Mouse (Mus musculus) kidney, postnatal 10 days (tissue): ENCODE results near the gene Clk2.
"Not testable (repeated sequence)": the region's sequence is repeated elsewhere in the genome, so short reads cannot be mapped to it uniquely, and the experiment has no call there.

Experiments used
- DNase-seq: peaks from one replicate; pipeline ENCODE4 v3.0.0; 2021; ENCODE audit warnings: mixed read lengths

Clk2 gene

DNA sequence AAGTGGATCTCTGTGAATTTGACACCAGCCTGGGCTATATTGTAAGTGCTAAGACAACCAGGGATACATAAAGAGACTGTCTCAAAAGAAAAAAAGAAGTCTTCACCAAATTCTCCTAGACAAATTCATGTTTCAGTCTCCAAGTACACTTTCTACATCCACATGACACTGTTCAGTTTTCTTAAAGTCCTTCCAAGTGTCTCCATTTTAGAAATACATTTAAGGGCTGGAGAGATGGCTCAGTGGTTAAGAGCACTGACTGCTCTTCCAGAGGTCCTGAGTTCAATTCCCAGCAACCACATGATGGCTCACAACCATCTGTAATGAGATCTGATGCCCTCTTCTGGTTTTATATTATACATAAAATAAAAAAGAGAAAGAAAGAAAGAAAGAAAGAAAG, 3.4 kb upstream of the Clk2 start:
- DNase-seq: not testable (repeated sequence)

DNA sequence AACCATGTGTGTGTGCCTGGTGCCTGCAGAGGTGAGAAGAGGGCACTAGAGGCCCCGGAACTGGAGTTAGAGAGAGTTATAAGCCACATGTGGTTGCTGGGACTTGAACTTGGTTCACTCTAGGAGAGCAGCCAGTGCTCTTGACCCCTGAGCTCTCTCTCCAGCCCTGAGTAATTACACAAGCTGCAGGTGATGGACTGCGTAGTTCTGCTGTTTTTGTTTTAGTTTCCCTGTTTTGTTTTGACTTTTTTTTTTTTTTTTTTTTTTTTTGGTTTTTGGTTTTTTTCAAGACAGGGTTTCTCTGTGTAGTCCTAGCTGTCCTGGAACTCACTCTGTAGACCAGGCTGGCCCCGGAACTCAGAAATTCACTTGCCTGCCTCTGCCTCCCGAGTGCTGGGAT, 2.8 kb upstream of the Clk2 start:
- no peak for DNase-seq

DNA sequence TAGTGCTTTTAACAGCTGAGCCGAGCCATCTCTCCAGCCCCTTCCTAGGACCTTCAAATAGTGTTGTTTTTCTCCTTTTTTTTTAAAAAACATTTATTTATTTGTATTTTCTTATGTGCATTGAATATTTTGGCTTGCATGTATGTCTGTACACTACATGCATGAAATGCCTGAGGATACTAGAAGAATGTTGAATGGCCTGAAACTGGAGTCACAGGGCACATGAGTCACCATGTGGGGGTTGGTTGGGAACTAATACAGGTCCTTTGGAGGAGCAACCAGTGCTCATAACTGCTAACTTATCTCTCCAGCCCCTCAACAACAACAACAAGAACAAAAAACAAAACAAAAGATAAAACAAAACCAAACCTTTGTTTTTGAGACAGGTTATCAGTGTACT, 1.5 kb upstream of the Clk2 start:
- DNase-seq: no peak

DNA sequence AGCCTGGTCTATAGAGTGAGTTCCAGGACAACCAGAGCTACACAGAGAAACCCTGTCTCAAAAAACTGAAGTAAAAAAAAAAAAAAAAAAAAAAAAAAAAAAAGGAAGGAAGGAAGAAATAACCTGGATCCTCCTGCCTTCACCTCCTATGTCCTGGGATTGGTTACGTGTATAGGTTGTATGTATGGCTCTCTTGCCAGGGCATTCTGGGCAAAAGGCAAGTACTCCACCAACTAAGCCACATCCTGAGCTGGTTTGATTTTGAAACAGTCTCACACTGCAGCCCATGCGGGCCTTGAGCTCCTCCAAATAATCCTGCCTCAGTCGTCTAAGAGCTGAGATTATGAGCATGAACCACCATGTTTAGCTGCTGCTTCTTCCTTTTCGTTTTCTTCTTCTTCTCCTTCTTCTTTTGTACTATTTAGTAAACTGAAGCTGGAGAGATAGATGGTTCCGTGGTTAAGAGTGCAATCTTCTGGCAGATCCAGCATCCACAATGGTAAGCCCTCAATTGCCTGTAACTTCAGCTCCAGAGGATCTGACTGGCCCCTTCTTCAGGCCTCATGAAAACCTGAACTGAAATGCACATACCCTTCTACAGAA, 851 bp upstream of the Clk2 start:
- DNase-seq: no peak

DNA sequence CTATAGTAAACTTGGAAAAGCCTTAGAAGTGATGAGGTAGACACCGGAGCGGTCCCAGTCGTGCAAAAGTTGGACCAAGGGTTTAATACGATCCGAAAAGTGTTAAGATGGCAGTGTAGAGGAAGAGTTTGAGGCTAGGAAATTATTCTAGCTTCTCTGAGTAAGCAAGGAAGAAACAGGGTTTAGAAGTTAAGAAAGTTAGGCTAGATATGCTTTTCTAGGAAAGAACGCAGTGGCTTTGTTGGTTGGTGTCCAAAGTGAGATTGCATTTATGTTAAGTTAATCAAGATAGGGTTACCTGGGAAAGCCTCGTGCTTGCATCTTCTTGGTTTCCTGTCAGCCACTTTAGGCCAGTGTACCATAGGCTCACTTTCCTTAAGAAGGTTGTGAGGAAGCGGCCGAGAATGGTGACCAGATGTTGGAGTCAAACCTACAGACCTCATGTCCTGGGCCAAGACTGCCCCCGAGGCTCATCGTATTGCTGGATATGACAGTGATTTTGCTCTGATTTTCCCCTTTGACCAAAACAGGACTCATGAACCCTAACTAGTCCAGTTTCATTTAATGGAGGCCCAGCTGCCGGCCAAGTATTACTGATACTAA, 774 bp downstream of the Clk2 start:
- peak; percentile 10 for DNase-seq

DNA sequence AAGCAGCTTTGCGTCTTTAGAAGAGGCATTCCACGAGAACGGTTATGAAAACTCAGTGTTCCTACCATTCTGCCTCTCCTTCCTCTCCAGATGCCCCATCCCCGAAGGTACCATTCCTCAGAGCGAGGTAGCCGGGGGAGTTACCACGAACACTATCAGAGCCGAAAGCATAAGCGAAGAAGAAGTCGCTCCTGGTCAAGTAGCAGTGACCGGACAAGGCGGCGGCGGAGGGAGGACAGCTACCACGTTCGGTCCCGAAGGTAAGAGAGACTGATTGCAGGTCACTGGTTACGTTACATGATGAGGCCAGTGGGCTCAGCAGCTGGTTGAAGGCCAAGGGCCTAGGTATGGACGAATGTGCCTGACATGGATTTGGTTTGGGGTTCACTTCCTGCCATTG, 2.4 kb downstream of the Clk2 start:
- no peak for DNase-seq

DNA sequence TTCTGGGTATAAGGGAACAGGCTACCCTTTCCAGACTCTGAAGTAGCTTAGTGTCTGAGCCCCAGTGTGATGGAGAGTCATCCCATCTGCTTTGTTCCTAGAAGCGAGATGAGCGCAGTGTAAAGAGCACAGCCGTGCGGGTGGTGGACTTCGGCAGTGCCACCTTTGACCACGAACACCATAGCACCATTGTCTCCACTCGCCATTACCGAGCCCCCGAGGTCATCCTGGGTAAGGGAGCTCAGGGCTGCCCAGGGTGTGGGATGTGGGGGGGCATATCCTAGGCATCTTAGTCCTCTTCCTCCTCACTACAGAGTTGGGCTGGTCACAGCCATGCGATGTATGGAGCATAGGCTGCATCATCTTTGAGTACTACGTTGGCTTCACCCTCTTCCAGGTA, 10.2 kb downstream of the Clk2 start:
- DNase-seq: no peak

DNA sequence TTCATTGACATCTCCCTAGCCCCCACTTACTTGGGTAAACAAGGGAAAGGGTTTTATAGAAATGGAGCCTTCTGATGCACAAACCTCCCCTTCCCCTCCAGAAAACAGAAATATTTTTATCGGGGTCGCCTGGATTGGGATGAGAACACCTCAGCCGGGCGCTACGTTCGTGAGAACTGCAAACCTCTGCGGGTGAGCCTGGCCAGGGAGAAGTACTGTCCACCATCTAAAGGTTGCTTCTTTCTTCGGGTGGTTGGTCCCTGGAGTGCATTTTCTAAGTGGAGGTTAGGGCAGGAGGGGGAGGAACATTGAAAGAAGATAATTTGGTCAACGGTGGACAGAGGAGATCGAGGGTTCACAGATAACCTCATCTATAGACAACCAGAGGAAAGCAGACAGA, 10.9 kb downstream of the Clk2 start:
- no peak for DNase-seq

DNA sequence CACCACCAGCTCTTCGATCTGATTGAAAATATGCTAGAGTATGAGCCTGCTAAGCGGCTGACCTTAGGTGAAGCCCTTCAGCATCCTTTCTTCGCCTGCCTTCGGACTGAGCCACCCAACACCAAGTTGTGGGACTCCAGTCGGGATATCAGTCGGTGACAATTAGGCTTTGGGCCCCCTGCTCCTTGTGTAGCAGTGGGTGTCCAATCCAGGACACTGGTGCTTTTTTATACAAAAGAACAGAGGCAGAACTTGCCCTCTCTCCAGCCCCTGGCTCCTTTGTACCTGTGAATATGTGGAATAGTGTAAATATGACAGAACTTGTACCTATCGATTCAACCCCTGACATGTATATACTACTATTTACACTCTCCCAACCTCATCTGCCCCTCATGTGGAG, 11.8 kb downstream of the Clk2 start:
- DNase-seq: no peak

DNA sequence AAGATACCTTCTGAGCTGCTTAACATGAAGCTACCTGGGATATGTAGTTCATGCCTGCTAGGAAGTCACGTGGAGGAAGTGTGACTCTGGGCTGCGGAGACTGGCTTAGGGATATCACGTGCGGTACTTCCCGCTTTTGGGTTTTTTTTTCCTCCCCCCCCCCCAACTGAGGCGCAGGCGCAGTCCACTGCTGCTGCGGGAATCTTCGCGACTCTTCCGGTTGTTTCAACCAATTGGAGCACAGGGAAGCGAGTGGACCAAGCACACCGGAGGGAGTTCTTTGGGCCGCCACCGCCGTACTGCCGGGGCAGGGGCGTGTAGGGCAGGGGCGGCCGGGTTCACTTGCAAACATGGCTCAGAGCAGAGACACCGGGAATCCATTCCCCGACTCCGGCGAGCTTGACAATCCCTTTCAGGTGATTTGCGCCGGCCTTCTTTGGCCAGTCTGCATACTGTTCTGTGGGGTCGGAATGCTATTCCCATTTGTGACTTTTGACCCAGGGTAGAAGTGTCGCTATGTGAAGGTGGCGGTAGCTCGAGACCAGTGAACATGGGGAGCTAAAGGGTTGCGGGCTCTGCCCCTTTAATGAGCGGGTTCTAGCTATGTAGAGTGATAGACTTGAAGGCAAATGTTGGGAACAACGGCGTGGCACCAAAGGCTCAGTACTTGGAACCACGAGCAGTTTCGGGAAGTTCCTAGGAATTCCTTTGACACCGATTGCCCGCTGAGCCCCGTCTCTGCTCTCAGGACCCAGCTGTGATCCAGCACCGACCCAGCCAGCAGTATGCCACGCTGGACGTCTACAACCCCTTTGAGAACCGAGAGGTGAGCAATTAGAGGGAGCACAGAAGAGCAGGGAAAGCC, 12.9 kb downstream of the Clk2 start, which contains the start of gene Scamp3:
Gene Scamp3 (plus strand): TSS at position 232 of the 865 bp plus-strand sequence.
- peak; percentile 91 for DNase-seq

DNA sequence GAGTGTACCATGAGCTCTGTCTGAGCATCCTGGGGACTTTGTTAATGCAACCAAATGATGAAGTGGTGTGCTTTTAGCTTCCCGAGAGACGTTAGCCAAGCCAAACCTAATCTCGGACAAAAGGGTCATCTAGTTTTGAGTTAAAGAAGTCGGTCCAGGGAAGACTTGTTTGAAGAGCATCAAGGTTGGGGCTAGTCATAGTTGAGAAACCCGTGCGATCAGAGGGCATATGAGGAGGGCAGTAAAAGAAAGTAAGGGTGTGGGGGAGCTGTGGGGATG, 13.5 kb downstream of the Clk2 start:
- DNase-seq: no peak

DNA sequence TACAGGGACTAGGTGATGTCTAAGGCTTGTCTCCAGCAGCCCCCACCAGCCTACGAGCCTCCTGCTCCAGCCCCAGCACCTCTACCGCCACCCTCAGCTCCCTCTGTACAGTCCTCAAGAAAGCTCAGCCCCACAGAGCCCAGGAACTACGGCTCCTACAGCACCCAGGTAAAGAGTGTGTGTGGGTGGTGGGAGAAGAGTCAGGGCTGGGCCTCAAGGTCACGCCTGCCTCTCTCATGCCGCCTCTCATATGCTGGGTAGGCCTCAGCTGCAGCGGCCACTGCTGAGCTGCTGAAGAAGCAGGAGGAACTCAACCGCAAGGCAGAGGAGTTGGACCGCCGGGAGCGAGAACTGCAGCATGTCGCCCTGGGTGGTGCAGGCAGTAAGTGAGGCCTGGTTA, 14.5 kb downstream of the Clk2 start:
- DNase-seq: no peak

DNA sequence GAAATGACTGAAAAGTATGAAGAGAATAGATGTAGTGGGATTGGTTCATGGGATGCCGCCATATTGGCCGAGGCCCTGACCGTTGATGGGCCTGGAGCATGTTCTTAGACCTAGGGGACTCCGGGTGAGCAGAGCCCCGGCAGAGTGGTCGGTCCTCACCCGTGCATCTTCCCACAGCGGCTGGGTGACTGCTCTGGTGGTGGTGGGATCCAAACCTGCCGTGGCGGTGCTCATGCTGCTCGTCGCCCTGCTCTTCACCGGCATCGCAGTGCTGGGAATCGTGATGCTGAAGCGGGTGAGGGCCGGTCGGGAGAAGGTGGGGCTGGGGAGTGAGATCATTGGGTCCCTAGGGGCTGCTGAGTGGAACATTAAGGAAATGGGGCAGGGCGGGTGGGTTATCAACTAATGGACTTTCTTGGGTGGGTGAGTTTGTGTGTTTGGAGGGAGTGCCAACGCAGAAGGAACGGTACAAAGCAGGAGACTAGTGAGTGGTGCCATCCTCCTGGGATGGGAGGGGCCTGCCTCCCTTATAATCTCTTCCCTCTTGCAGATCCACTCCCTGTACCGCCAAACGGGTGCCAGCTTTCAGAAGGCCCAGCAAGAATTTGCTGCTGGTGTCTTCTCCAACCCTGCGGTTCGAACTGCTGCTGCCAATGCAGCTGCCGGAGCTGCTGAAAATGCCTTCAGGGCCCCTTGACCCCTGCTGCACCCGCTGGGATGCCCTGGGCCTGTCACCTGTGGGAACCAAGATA, 17.3 kb downstream of the Clk2 start:
- no peak for DNase-seq

DNA sequence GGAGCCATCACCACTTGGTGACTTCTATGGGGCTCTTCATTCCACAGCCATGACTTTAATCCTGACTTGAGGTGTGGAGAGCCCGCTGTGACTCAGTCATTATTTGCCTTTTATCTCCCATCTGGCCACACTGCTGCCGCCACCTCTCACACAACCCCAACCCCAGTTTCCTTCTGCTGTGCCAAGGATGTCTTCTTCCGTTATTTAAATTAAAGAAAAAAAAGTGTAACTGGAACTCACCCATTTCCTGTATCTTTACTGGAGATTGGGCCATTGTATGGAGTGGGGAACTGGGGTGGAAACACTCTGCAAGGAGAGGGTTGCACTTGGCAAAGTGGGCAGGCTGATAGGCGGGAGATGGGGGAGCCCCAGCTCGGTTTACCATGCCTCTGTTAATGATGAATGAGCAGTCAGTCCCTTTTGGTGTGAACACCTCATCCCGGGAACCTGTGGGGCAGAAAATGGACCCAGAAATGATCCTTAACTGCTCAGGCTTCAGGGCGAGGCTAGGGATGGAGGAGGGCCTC, 18.0 kb downstream of the Clk2 start:
- DNase-seq: no peak

DNA sequence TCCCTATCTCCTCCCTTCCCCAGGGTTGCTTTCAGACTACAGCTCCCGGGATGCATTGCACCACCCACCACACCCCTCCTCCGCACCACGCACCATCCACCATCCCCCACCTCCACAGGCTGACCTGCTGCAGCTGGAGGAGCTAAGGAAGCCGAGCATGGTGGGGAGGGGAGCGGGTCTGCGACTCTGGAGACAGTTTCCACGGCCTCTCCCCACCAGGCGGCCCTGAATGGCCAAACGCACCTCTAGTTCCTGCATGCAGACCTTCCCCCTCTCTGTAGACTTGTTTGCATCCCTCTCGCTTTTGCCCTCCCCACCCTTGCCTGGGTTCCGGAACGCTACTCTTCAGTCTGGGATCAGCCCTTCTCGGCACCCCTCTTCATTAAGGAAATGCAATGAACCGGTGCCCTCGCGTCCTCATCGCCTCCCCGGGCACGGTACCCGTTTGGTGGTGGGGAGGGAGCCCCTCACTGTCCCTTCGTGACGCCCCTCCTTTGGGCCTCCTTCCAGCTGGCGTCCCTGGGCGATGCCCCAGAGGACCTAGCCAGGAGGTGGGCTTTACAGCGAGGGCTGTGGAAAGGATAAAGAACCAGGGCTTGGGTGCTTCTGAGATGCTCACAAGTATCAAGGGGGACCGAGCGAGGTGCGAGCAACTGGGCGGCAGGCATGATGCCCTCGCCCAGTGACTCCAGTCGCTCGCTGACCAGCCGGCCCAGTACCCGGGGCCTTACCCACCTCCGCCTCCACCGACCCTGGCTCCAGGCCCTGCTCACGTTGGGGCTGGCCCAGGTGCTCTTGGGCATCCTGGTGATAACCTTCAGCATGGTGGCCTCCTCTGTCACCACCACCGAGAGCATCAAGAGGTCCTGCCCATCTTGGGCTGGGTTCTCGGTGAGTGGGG, 18.7 kb downstream of the Clk2 start, which contains the start of gene Fam189b:
Gene Fam189b (plus strand): TSS at position 86 of the 901 bp plus-strand sequence.
- DNase-seq: peak; percentile 91

DNA sequence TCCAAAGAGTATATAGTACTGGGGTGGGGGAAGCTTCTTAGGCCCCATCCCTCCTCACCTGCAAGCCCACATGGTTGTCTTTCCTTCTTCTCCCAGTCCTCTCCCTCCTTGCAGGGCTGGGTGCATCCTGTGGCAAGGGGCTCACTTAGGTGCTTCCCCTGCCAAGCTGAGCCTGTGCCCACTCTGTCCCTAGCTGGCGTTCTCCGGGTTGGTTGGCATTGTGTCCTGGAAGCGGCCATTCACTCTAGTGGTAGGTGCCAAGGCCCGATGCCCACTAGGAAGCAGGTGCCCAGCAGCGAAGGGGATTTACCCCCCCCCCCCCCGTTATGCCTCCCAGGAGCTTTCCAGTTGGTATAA, 19.3 kb downstream of the Clk2 start:
- DNase-seq: no peak

DNA sequence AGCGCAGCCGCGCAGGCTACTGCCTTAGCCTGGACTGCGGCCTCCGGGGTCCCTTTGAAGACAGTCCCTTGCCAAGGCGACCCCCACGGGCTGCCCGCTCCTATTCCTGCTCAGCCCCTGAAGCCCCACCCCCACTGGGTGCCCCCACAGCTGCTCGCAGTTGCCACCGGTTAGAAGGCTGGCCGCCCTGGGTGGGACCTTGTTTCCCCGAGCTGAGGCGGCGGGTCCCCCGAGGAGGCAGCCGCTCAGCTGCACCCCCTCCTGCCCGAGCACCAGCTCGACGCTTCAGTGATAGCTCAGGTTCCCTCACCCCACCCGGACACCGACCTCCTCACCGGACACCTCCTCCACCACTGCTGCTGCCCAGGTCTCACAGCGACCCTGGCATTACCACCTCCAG, 22.6 kb downstream of the Clk2 start:
- DNase-seq: no peak

DNA sequence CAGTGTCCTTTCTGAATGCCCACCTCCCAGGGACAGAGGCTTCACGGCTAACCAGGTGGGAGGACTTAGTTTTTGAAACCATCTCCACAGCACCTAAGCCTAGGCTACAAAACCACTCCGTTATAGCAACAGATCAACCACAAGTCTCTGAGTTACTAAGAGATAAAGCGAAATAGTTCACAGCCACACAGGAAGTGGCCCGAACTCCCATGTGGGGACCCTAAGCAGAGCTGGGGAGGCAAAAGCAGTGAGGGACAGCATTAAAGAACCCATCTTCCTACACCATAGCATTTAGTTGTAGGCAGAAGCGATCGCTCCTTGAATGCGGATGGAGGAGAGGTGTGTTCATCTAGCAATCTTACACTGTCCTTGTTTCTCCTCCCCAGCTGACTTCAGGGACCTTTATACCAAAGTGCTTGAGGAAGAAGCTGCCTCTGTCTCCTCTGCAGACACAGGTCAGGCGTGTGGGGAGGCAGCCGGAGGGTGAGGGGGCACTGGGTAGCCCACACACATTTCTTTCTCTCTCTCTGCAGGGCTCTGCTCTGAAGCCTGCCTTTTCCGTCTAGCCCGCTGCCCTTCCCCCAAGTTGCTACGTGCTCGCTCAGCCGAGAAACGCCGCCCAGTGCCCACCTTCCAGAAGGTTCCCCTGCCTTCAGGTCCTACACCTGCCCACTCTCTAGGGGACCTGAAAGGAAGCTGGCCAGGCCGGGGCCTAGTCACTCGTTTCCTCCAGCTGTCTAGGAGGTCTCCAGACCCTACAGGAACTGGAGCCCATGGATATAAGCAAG, 23.3 kb downstream of the Clk2 start:
- DNase-seq: no peak

DNA sequence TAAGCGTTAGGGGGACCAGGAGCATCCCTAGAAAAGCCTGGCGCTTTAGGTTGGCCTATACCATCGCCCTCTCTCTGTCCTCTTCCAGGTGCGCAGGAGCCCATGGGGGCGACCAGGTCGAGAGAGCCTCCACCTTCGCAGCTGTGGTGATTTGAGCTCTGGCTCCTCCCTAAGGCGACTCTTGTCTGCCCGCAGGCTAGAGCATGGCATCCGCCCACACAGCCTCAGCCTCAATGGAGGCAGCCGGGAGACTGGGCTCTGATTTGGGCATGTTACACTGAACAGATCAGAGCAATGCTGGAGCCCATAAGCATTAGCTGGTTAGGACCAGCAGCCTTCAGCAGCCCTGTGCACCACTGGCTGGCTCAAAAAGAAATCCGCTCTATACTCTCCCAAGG, 23.9 kb downstream of the Clk2 start:
- no peak for DNase-seq

DNA sequence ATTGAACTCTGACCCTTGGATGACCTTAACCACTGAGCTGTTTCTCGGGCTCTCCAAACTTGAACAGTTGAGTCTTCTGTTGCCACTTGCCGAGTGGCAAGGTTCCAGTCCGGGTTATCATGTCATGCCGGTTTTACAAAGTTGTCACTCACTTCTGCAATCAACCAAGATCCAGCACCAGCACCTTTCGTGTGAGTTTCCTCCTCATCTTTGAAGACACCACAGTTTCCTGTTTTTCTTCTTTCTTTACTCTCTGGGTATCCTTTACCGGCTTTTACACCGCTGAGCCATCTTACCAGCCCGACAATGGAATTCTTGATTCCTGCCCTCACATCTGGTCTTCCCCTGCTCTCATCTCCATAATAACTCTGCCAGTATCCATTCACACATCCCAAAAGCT, 25.8 kb downstream of the Clk2 start:
- DNase-seq: no peak

DNA sequence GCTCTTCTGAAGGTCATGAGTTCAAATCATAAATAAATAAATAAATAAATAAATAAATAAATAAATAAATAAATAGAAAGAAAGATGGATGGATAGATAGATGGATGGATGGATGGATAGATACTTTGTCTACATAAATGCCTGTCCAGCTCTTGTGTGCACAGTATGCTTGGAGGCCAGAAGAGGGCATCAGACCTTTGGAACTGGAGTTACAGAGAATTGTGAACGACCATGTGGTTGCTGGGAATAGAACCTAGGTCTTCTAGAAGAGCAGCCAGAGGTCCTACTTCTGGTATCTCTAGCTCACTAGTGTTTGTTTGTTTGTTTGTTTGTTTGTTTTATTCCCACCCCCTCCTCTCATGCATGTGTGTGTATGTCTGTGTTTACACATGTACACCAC, 28.8 kb downstream of the Clk2 start:
- no peak for DNase-seq

DNA sequence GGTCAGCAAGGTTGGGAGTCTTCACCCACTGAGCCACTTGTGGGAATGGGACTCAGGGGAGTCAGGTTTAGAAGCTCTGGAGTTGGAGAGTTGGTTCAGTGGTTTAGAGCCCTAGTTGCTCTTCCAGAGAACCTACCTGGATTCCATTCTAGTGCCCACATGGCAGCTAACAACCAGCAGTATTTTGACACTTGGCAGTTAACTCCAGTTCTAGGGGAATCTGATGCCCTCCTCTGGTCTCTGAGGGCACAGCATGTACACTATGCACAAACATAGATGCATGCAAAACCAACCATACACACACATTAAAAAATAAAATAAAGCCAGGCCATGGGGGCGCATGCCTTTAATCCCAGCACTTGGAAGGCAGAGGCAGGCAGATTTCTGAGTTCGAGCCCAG, 29.3 kb downstream of the Clk2 start:
- DNase-seq: peak; percentile 55
